Mouse (Mus musculus): ENCODE results near the gene Gm9745. TPM values are rescaled to one million over a fixed set of nuclear protein-coding genes. Genes with fewer than 3 reads are reported as not detected.
"Not testable (repeated sequence)": the region's sequence is repeated elsewhere in the genome, so short reads cannot be mapped to it uniquely, and the experiment has no call there.

Gm9745 gene
- polyA plus RNA-seq (2014; fragmentation: Nextera tagmentation; extraction: Ambion mirVana), result not detected in 2 replicates

GRCm38 (mm10) chr13:8948131-8948530 lies at the start of gene Gm9745:
Gene Gm9745, minus strand, starts transcription at chr13:8948231.
- not testable (repeated sequence) for H3K9ac ChIP-seq (ENCODE audit: low read depth, low read length); H3K4me2 ChIP-seq; ATAC-seq (replicated peaks; ENCODE audit: insufficient number of reproducible peaks, low FRiP score, low TSS enrichment); H3K4me3 ChIP-seq (ENCODE audit: low read depth, low read length); H3K27ac ChIP-seq (ENCODE audit: low read depth, low read length); H3K9me3 ChIP-seq (replicated peaks; ENCODE audit: control insufficient read depth, low read length); H3K4me1 ChIP-seq (ENCODE audit: control insufficient read depth, insufficient read depth, low read length); H3K27me3 ChIP-seq (ENCODE audit: control insufficient read depth, insufficient read depth, low read length); H3K36me3 ChIP-seq (ENCODE audit: control insufficient read depth, insufficient read depth, low read length)

GRCm38 (mm10) chr13:8997221-8997620 lies 49.2 kb upstream of the Gm9745 start:
- WGBS (ENCODE audit: insufficient replicate concordance), result 86% methylated on average over 5 of the region's 5 CpGs
- H3K36me3 ChIP-seq (ENCODE audit: control insufficient read depth, insufficient read depth, low read length); H3K27me3 ChIP-seq (ENCODE audit: control insufficient read depth, insufficient read depth, low read length); H3K27ac ChIP-seq (ENCODE audit: low read depth, low read length); ATAC-seq (replicated peaks; ENCODE audit: insufficient number of reproducible peaks, low FRiP score, low TSS enrichment); H3K9ac ChIP-seq (ENCODE audit: low read depth, low read length); H3K4me3 ChIP-seq (ENCODE audit: low read depth, low read length); H3K4me2 ChIP-seq; H3K4me1 ChIP-seq (ENCODE audit: control insufficient read depth, insufficient read depth, low read length); H3K9me3 ChIP-seq (replicated peaks; ENCODE audit: control insufficient read depth, low read length): not testable (repeated sequence)

GRCm38 (mm10) chr13:8995990-8996786 lies 48.2 kb upstream of the Gm9745 start, which contains the start of gene Gtpbp4:
Gene Gtpbp4, minus strand, starts transcription at chr13:8996083.
- Histone ChIP-seq H3K9ac (ENCODE audit: low read depth, low read length) (peak within 1 kb of the TSS; percentile 97), H3K36me3 (ENCODE audit: control insufficient read depth, insufficient read depth, low read length) (peaks cover 2% of the 10 kb centered on the region; the same call in 1 of the 2 replicates), H3K27ac (ENCODE audit: low read depth, low read length) (peak within 1 kb of the TSS; percentile 90), H3K4me1 (ENCODE audit: control insufficient read depth, insufficient read depth, low read length) (peaks cover 3% of the 10 kb centered on the region; the same call in 1 of the 2 replicates), H3K4me2 (peak within 1 kb of the TSS; percentile 72), H3K9me3 (replicated peaks; ENCODE audit: control insufficient read depth, low read length) (no peaks in the 10 kb centered on the region), H3K27me3 (ENCODE audit: control insufficient read depth, insufficient read depth, low read length) (no peaks in the 10 kb centered on the region), H3K4me3 (ENCODE audit: low read depth, low read length) (peak within 1 kb of the TSS; percentile 79)
- ATAC-seq (replicated peaks; ENCODE audit: insufficient number of reproducible peaks, low FRiP score, low TSS enrichment), result peak; percentile 97
- under 1% methylated on average over 51 of the region's 51 CpGs for WGBS (ENCODE audit: insufficient replicate concordance)

DNA sequence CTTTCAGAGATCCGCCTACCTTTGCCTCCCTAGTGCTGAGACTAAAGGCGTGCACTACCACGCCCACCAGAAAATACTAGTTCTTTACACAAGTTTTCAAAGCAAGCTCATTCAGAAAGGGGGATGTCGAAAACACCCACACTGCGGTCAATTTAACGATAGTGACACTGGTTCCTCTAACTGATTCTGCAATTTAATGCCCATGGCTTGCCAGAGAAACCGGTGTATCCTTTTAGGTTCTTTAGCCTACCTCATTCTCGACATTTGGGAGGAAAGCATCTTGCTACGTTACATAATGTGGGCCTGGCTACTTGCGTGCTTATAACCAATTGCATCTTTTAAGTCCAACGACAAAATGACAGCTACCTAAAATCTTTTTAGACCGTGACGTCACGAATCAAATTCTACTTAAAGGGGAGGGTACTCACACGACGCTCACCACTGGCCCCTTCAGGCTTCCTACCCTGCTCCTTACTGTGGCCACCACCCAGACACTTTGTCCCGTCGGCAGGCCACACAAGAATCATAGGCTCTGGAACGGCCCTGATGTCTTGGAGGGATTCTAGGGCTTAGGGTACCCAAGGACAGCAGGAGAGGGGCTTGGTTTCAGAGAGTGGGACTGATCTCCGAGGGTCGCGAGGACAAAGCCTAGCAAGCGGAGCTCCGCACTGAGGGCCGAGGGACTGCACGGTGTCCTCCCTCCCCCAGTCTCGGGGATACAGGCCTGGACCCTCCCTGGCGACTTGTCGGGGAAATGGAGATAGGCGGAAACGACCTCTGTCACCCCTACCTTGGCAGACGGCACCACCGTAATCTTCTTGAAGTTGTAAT lies 47.3 kb upstream of the Gm9745 start:
- Histone ChIP-seq H3K9me3 (replicated peaks; ENCODE audit: control insufficient read depth, low read length) (no peaks in the 10 kb centered on the region), H3K36me3 (ENCODE audit: control insufficient read depth, insufficient read depth, low read length) (peaks cover 2% of the 10 kb centered on the region), H3K9ac (ENCODE audit: low read depth, low read length) (peak overlapping the region; percentile 97), H3K27ac (ENCODE audit: low read depth, low read length) (peak overlapping the region; percentile 18; the same call in 1 of the 2 replicates), H3K4me1 (ENCODE audit: control insufficient read depth, insufficient read depth, low read length) (peaks cover 3% of the 10 kb centered on the region; the same call in 1 of the 2 replicates), H3K4me3 (ENCODE audit: low read depth, low read length) (peak overlapping the region; percentile 79), H3K27me3 (ENCODE audit: control insufficient read depth, insufficient read depth, low read length) (no peaks in the 10 kb centered on the region), H3K4me2 (peak overlapping the region; percentile 72)
- 3% methylated on average over 33 of the region's 33 CpGs for WGBS (ENCODE audit: insufficient replicate concordance)
- peak; percentile 18 for ATAC-seq (replicated peaks; ENCODE audit: insufficient number of reproducible peaks, low FRiP score, low TSS enrichment)

GRCm38 (mm10) chr13:8992231-8992630 lies 44.2 kb upstream of the Gm9745 start:
- H3K4me3 ChIP-seq (ENCODE audit: low read depth, low read length), result no peak overlapping the region
- H3K27ac ChIP-seq (ENCODE audit: low read depth, low read length), result no peak overlapping the region
- no peak overlapping the region for H3K4me2 ChIP-seq
- 90% methylated on average over 6 of the region's 6 CpGs for WGBS (ENCODE audit: insufficient replicate concordance)
- H3K36me3 ChIP-seq (ENCODE audit: control insufficient read depth, insufficient read depth, low read length), result peaks cover 12% of the 10 kb centered on the region
- H3K9me3 ChIP-seq (replicated peaks; ENCODE audit: control insufficient read depth, low read length), result no peaks in the 10 kb centered on the region
- H3K4me1 ChIP-seq (ENCODE audit: control insufficient read depth, insufficient read depth, low read length), result peaks cover 3% of the 10 kb centered on the region; the same call in 1 of the 2 replicates
- H3K9ac ChIP-seq (ENCODE audit: low read depth, low read length), result no peak overlapping the region
- ATAC-seq (replicated peaks; ENCODE audit: insufficient number of reproducible peaks, low FRiP score, low TSS enrichment), result no peak
- H3K27me3 ChIP-seq (ENCODE audit: control insufficient read depth, insufficient read depth, low read length), result no peaks in the 10 kb centered on the region

- WGBS (ENCODE audit: insufficient replicate concordance), result 92% methylated on average over 3 of the region's 3 CpGs
- H3K4me3 ChIP-seq (ENCODE audit: low read depth, low read length), result no peak overlapping the region
- no peak overlapping the region for H3K4me2 ChIP-seq
- no peak overlapping the region for H3K27ac ChIP-seq (ENCODE audit: low read depth, low read length)
- H3K27me3 ChIP-seq (ENCODE audit: control insufficient read depth, insufficient read depth, low read length), result no peaks in the 10 kb centered on the region
- no peak for ATAC-seq (replicated peaks; ENCODE audit: insufficient number of reproducible peaks, low FRiP score, low TSS enrichment)
- H3K4me1 ChIP-seq (ENCODE audit: control insufficient read depth, insufficient read depth, low read length), result no peaks in the 10 kb centered on the region
- H3K9ac ChIP-seq (ENCODE audit: low read depth, low read length), result no peak overlapping the region
- no peaks in the 10 kb centered on the region for H3K9me3 ChIP-seq (replicated peaks; ENCODE audit: control insufficient read depth, low read length)
- peaks cover 34% of the 10 kb centered on the region for H3K36me3 ChIP-seq (ENCODE audit: control insufficient read depth, insufficient read depth, low read length)
Observed at GRCm38 (mm10) chr13:8972972-8973371, 24.9 kb upstream of the Gm9745 start.

DNA sequence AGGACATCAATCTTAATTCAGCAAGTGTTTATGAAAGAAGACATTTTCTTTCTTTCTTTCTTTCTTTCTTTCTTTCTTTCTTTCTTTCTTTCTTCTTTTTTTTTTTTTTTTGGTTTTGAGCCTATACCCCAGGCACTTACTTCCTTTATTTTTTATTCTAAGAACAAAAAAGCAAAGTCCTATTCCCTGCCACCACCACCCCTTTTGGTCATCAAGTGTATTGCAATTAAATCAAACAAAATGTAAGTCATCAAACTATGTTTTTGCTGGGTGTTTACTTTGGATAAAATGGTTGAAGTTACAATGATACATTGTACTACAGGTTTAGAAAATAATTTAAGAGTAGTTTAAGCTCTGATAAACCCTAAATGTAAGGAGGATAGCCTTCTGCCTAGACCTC lies 24.3 kb upstream of the Gm9745 start:
- no peaks in the 10 kb centered on the region for H3K4me1 ChIP-seq (ENCODE audit: control insufficient read depth, insufficient read depth, low read length)
- ATAC-seq (replicated peaks; ENCODE audit: insufficient number of reproducible peaks, low FRiP score, low TSS enrichment), result no peak
- H3K27ac ChIP-seq (ENCODE audit: low read depth, low read length), result no peak overlapping the region
- H3K9ac ChIP-seq (ENCODE audit: low read depth, low read length), result no peak overlapping the region
- no peaks in the 10 kb centered on the region for H3K9me3 ChIP-seq (replicated peaks; ENCODE audit: control insufficient read depth, low read length)
- no peak overlapping the region for H3K4me2 ChIP-seq
- H3K4me3 ChIP-seq (ENCODE audit: low read depth, low read length), result no peak overlapping the region
- H3K36me3 ChIP-seq (ENCODE audit: control insufficient read depth, insufficient read depth, low read length), result peaks cover 34% of the 10 kb centered on the region
- H3K27me3 ChIP-seq (ENCODE audit: control insufficient read depth, insufficient read depth, low read length), result no peaks in the 10 kb centered on the region

- WGBS (ENCODE audit: insufficient replicate concordance), result 92% methylated on average over 8 of the region's 8 CpGs
- H3K27ac ChIP-seq (ENCODE audit: low read depth, low read length), result no peak overlapping the region
Observed at GRCm38 (mm10) chr13:8967742-8968141, 19.7 kb upstream of the Gm9745 start.

More at GRCm38 (mm10) chr13:8967742-8968141, 19.7 kb upstream of the Gm9745 start:
- H3K36me3 ChIP-seq (ENCODE audit: control insufficient read depth, insufficient read depth, low read length), result peaks cover 13% of the 10 kb centered on the region
- no peaks in the 10 kb centered on the region for H3K4me1 ChIP-seq (ENCODE audit: control insufficient read depth, insufficient read depth, low read length)
- H3K4me2 ChIP-seq, result no peak overlapping the region
- H3K4me3 ChIP-seq (ENCODE audit: low read depth, low read length), result no peak overlapping the region
- no peak for ATAC-seq (replicated peaks; ENCODE audit: insufficient number of reproducible peaks, low FRiP score, low TSS enrichment)
- no peaks in the 10 kb centered on the region for H3K9me3 ChIP-seq (replicated peaks; ENCODE audit: control insufficient read depth, low read length)
- no peak overlapping the region for H3K9ac ChIP-seq (ENCODE audit: low read depth, low read length)
- no peaks in the 10 kb centered on the region for H3K27me3 ChIP-seq (ENCODE audit: control insufficient read depth, insufficient read depth, low read length)
